Mouse (Mus musculus) neural tube, embryonic 12.5 days (tissue): ENCODE data around the gene Hoga1. TPM values are rescaled to one million over a fixed set of nuclear protein-coding genes. Genes with fewer than 3 reads are reported as not detected.
A peak's percentile ranks its signal among the peaks of the same experiment; 100 is the strongest.

ENCODE experiments used
- ATAC-seq: fragments of 200-750 bp; cut with Nextera tagmentation; 2 replicates; pipeline ENCODE4 v1.8.0; 2017; ENCODE audit warnings: low read depth, mild to moderate bottlenecking, moderate TSS enrichment, moderate library complexity; ENCODE audit not compliant: low FRiP score
- H3K27ac ChIP-seq: fragments of 300-500 bp; sonication (generic); 2 replicates; pipeline ENCODE4 v1.5.1; 2016
- H3K27me3 ChIP-seq: fragments of 300-500 bp; sonication (generic); replicated peaks from 2 replicates; pipeline ENCODE4 v1.6.1; 2016; ENCODE audit warnings: mild to moderate bottlenecking
- H3K36me3 ChIP-seq: fragments of 300-500 bp; sonication (generic); 2 replicates; pipeline ENCODE4 v1.6.1; 2016; ENCODE audit warnings: mild to moderate bottlenecking
- H3K4me1 ChIP-seq: fragments of 300-500 bp; sonication (generic); 2 replicates; pipeline ENCODE4 v1.6.1; 2016
- H3K4me2 ChIP-seq: fragments of 300-500 bp; sonication (generic); replicated peaks from 2 replicates; pipeline ENCODE4 v1.6.1; 2016; ENCODE audit warnings: mild to moderate bottlenecking
- H3K4me3 ChIP-seq: fragments of 300-500 bp; sonication (generic); 2 replicates; pipeline ENCODE4 v1.5.1; 2016
- H3K9ac ChIP-seq: fragments of 300-500 bp; sonication (generic); 2 replicates; pipeline ENCODE4 v1.6.1; 2016; ENCODE audit warnings: mild to moderate bottlenecking
- H3K9me3 ChIP-seq: fragments of 300-500 bp; sonication (generic); 2 replicates; pipeline ENCODE4 v1.6.1; 2016; ENCODE audit warnings: mild to moderate bottlenecking
- WGBS: fragments of 180-500 bp; shearing (Covaris S2); methylation state at CpG from one replicate; pipeline ENCODE4 v1.1.7; 2016; 5-methylcytosine and 5-hydroxymethylcytosine counted together
- polyA plus RNA-seq: library from polyadenylated mRNA; unstranded; fragments of >200 nt; fragmentation: Nextera tagmentation; extraction: Ambion mirVana; gene quantifications from 2 replicates; pipeline ENCODE4 v1.2.1, GENCODE M21; 2016

Gene Hoga1
- 0.98 and 1.0 TPM in 2 replicates for polyA plus RNA-seq

DNA sequence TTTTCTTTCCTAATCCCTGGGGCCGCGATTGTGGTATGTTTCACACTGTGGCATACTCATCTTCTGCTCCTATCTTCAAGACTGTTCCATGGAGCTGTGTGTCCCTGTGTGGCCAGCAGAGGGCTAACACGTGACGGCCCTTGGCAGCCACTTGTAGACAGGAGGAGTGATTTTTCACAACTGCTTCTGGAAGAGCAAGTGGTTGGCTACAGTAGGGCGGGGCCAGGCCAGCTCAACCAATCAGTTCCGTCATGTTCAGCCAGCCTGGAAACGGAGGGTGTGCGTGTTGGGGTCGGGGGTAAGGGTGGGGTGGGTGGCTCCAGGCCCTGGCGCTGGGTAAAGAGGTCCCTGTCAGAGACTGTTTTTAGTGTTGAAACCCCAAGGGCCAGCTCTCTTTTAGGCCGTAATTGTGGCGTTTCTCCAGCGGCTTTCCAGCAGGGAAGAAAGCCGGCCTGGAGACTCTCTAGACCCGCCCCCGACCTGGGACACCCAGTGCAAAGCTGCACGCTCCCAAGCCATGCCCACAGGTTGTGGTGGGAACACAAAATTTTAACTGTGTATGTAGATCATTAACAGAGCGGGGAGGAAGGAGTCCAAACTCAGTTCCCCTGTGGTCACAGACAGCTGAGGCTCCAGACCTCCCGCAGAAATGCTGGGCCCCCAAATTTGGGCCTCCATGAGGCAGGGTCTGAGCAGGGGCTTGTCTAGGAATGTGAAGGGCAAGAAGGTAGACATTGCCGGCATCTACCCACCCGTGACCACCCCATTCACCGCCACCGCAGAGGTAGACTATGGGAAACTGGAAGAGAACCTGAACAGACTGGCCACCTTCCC is at the start of gene Hoga1:
Gene Hoga1, plus strand, starts transcription at position 342 of the 834 bp plus-strand sequence.
- Histone ChIP-seq H3K4me2 (peak within 1 kb of the TSS; percentile 54), H3K9me3 (no peaks in the 10 kb centered on the region), H3K27ac (no peak within 1 kb of the TSS), H3K36me3 (no peaks in the 10 kb centered on the region), H3K4me3 (peak within 1 kb of the TSS; percentile 24), H3K4me1 (no peaks in the 10 kb centered on the region), H3K27me3 (peaks cover 2% of the 10 kb centered on the region; the same call in 1 of the 2 replicates), H3K9ac (no peak within 1 kb of the TSS)
- ATAC-seq = peak; percentile 76
- 24% methylated on average over 23 of the region's 23 CpGs for WGBS

- Histone ChIP-seq H3K27ac (no peak overlapping the region), H3K9ac (no peak overlapping the region), H3K36me3 (no peaks in the 10 kb centered on the region), H3K4me2 (no peak overlapping the region), H3K27me3 (no peaks in the 10 kb centered on the region), H3K4me1 (no peaks in the 10 kb centered on the region; the same call in 1 of the 2 replicates), H3K9me3 (no peaks in the 10 kb centered on the region), H3K4me3 (no peak overlapping the region)
- no peak for ATAC-seq
- WGBS = 88% methylated on average over 10 of the region's 10 CpGs
Observed at GRCm38 (mm10) chr19:41997090-41997489, 48.3 kb upstream of the Hoga1 start.

- WGBS = 92% methylated on average over 9 of the region's 9 CpGs
- no peaks in the 10 kb centered on the region for H3K9me3 ChIP-seq
Observed at GRCm38 (mm10) chr19:41998770-41999548, 46.5 kb upstream of the Hoga1 start.

GRCm38 (mm10) chr19:41999688-42000283 is 45.6 kb upstream of the Hoga1 start:
- no peak overlapping the region for H3K4me2 ChIP-seq
- 88% methylated on average over 4 of the region's 4 CpGs for WGBS

More at GRCm38 (mm10) chr19:41998770-41999548, 46.5 kb upstream of the Hoga1 start:
- H3K9ac ChIP-seq = no peak overlapping the region
- no peaks in the 10 kb centered on the region for H3K36me3 ChIP-seq
- H3K4me2 ChIP-seq = no peak overlapping the region
- no peaks in the 10 kb centered on the region for H3K4me1 ChIP-seq
- no peak overlapping the region for H3K27ac ChIP-seq
- H3K27me3 ChIP-seq = no peaks in the 10 kb centered on the region
- H3K4me3 ChIP-seq = no peak overlapping the region
- no peak for ATAC-seq

DNA sequence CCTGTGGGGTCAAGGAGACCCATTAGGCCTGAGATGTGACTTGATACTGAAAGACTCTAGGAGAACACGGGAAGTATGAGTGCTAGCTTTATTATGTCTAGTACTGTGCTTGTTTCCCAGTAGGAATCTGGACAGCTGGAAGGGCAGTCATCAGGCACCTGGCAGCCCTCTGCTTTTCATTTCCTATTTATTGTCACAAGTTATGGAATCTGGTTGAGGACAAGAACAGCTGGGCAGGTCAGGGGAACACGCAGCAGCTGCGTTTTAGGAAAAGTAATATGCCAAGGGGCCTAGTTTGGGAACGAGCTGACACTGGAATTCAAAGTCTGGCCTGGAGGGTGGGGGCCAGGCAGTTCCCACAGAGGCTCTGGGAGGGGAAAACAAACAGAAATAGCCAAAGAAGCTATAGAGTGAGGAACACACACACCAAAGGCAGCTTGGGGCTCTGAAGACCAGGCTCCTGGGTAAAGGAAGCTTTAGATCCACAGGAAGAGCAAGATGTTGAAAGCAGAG is 44.9 kb upstream of the Hoga1 start:
- ATAC-seq = no peak
- H3K9ac ChIP-seq = no peak overlapping the region
- no peaks in the 10 kb centered on the region for H3K27me3 ChIP-seq
- H3K4me3 ChIP-seq = no peak overlapping the region
- no peaks in the 10 kb centered on the region for H3K9me3 ChIP-seq
- no peak overlapping the region for H3K27ac ChIP-seq
- H3K4me2 ChIP-seq = no peak overlapping the region
- no peaks in the 10 kb centered on the region for H3K36me3 ChIP-seq
- 64% methylated on average over 4 of the region's 4 CpGs for WGBS
- H3K4me1 ChIP-seq = no peaks in the 10 kb centered on the region

More at GRCm38 (mm10) chr19:41999688-42000283, 45.6 kb upstream of the Hoga1 start:
- Histone ChIP-seq H3K9ac (no peak overlapping the region), H3K27ac (no peak overlapping the region), H3K9me3 (no peaks in the 10 kb centered on the region), H3K27me3 (no peaks in the 10 kb centered on the region), H3K36me3 (no peaks in the 10 kb centered on the region), H3K4me3 (no peak overlapping the region), H3K4me1 (no peaks in the 10 kb centered on the region)
- no peak for ATAC-seq

- no peak overlapping the region for H3K27ac ChIP-seq
Observed at GRCm38 (mm10) chr19:42001253-42001980, 44.0 kb upstream of the Hoga1 start.

GRCm38 (mm10) chr19:42004258-42004657 is 41.2 kb upstream of the Hoga1 start:
- Histone ChIP-seq H3K27ac (no peak overlapping the region), H3K4me3 (no peak overlapping the region), H3K4me1 (0 out of 2 replicates have a peak, but pooled peaks cover 5% of the 10 kb centered on the region), H3K27me3 (no peaks in the 10 kb centered on the region), H3K36me3 (no peaks in the 10 kb centered on the region), H3K4me2 (no peak overlapping the region), H3K9me3 (no peaks in the 10 kb centered on the region), H3K9ac (no peak overlapping the region)
- WGBS = 82% methylated on average over 6 of the region's 6 CpGs
- no peak for ATAC-seq

More at GRCm38 (mm10) chr19:42001253-42001980, 44.0 kb upstream of the Hoga1 start:
- Histone ChIP-seq H3K27me3 (no peaks in the 10 kb centered on the region), H3K4me2 (no peak overlapping the region), H3K36me3 (no peaks in the 10 kb centered on the region), H3K9me3 (no peaks in the 10 kb centered on the region), H3K9ac (no peak overlapping the region), H3K4me1 (no peaks in the 10 kb centered on the region), H3K4me3 (no peak overlapping the region)
- ATAC-seq = no peak
- 88% methylated on average over 12 of the region's 12 CpGs for WGBS

DNA sequence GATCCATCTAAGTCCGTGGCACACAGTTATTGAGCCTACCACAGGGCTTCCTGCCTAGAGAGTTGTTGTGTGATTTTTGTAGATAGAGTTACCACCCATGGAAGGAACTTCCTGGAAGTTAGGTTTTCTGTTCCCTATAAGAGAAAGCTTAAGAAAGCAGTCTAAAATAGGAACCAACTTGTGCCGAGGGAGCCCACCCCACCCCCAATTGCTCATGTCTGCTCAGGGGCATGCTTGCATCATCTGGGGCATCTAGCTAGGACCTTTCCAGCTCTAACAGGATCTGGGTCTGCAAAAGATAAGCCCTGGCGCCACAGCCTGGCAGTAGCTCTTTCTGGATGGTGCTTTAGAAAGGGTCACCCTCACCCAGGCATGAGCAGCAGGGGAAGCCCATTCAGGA is 39.8 kb upstream of the Hoga1 start:
- Histone ChIP-seq H3K27ac (no peak overlapping the region), H3K4me1 (peaks cover 8% of the 10 kb centered on the region; the same call in 1 of the 2 replicates), H3K27me3 (no peaks in the 10 kb centered on the region), H3K4me3 (no peak overlapping the region), H3K9ac (no peak overlapping the region), H3K36me3 (no peaks in the 10 kb centered on the region), H3K9me3 (no peaks in the 10 kb centered on the region), H3K4me2 (no peak overlapping the region)
- ATAC-seq = no peak
- WGBS = 90% methylated on average over 3 of the region's 3 CpGs

- H3K9me3 ChIP-seq = no peaks in the 10 kb centered on the region
- no peak for ATAC-seq
- no peaks in the 10 kb centered on the region for H3K27me3 ChIP-seq
- no peak overlapping the region for H3K27ac ChIP-seq
- H3K36me3 ChIP-seq = no peaks in the 10 kb centered on the region
- peaks cover 11% of the 10 kb centered on the region; the same call in 1 of the 2 replicates for H3K4me1 ChIP-seq
- 65% methylated on average over 8 of the region's 8 CpGs for WGBS
- H3K9ac ChIP-seq = no peak overlapping the region
- no peak overlapping the region for H3K4me2 ChIP-seq
- no peak overlapping the region for H3K4me3 ChIP-seq
Observed at GRCm38 (mm10) chr19:42006568-42006967, 38.8 kb upstream of the Hoga1 start.

DNA sequence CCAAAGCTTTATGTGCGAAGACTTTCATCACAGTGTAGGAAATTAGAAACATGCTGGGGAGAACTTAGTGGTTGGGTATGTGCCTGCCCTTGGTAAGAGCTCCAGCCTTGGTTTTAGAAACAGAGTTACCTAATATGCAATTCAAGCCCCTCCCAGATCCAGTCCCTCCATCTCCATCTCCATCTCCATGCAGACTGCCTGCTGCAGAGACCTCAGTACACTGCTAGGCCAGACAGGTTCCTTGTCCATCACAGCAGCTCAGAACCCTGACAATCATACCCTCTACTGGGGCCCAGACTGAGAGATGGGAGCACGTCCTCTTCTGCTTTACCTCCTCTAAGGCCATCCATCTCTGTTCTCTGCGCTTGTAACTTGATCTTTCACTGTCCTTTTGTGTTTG is 36.8 kb upstream of the Hoga1 start:
- 52% methylated on average over 3 of the region's 3 CpGs for WGBS
- no peak overlapping the region for H3K4me2 ChIP-seq
- no peak overlapping the region for H3K9ac ChIP-seq
- no peaks in the 10 kb centered on the region for H3K27me3 ChIP-seq
- H3K4me1 ChIP-seq = peaks cover 11% of the 10 kb centered on the region; the same call in 1 of the 2 replicates
- H3K4me3 ChIP-seq = no peak overlapping the region
- H3K36me3 ChIP-seq = no peaks in the 10 kb centered on the region
- no peaks in the 10 kb centered on the region for H3K9me3 ChIP-seq
- ATAC-seq = no peak
- no peak overlapping the region for H3K27ac ChIP-seq

DNA sequence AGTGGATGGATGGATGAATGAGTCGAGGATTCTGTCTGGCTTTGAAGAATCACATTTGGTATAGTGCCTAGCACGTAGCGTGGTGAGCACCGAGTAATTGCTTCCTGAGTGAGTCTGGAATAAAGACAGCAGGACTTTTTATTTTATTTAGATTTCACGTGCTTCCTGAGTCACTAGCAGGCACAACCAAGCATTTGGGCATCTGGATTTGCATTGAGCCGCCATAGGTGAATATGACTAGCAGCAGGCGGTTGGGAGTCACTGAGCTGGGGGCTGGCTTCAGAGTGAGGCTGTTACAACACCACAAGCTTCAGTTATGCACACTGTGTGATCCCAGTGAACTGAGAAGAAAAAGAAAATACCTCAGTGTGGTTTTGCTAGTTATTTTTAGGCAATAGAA is 36.3 kb upstream of the Hoga1 start:
- no peak for ATAC-seq
- Histone ChIP-seq H3K36me3 (no peaks in the 10 kb centered on the region), H3K9ac (no peak overlapping the region), H3K27me3 (no peaks in the 10 kb centered on the region), H3K4me1 (peaks cover 11% of the 10 kb centered on the region; the same call in 1 of the 2 replicates), H3K4me3 (no peak overlapping the region), H3K27ac (no peak overlapping the region), H3K9me3 (no peaks in the 10 kb centered on the region), H3K4me2 (no peak overlapping the region)
- WGBS = 63% methylated on average over 7 of the region's 7 CpGs
